Mouse (Mus musculus): ENCODE data around the gene Fkbp4.

Gene Fkbp4

DNA sequence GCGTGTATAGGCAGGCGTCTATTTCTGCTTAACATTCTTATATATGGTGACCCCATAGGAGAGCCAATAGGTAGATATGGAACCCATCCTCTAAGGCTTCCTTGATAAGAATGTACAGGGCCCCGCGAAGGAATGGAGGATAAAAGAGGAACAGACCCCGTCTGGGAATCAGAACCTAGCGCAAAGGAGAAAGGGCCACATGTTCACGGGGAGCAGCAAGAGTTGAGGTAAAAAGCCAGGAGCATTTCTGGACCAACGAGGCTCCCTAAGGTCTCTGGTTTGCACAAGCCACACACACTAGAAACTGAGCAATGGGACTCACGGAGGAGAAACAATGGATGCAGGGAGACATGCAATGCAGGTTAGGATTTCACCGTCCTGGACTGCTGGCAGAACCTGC, 1.2 kb downstream of the Fkbp4 start:
- in situ Hi-C loops (cut with MboI, MseI): no loop called here

GRCm38 (mm10) chr6:128436356-128437005, 2.0 kb downstream of the Fkbp4 start:
- in situ Hi-C loops (cut with MboI, MseI): no loop called here

GRCm38 (mm10) chr6:128435474-128435873, 3.0 kb downstream of the Fkbp4 start:
- in situ Hi-C loops (cut with MboI, MseI): no loop called here

DNA sequence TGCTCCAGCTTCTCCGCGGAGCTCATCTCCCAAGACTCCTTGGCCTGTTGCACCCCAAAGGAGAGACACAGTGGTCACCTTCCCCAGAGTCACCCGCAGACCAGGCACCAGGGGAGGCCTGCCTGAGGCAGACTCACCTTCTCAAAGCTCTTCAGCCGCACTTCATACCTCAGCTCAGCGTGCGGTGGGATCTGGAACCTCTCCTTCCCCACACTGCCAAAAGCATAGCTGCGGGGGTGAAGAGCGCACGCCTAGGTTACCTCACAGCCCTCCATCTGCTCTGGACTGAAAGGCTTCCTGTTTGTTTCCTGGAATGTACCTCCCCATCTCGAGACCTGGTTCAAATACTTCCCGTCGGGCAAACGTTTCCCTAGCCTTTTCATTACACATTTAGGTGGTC, 4.9 kb downstream of the Fkbp4 start:
- in situ Hi-C loops (cut with MboI, MseI): no loop called here

- in situ Hi-C loops (cut with MboI, MseI): no loop called here
Observed at GRCm38 (mm10) chr6:128432356-128432915, 6.0 kb downstream of the Fkbp4 start.

GRCm38 (mm10) chr6:128429826-128430225, 8.7 kb downstream of the Fkbp4 start:
- in situ Hi-C loops (cut with MboI, MseI): no loop called here

- in situ Hi-C loops (cut with MboI, MseI): no loop called here
Observed at GRCm38 (mm10) chr6:128429300-128429699, 9.2 kb downstream of the Fkbp4 start.

GRCm38 (mm10) chr6:128427571-128427970, 10.9 kb downstream of the Fkbp4 start:
- in situ Hi-C loops (cut with MboI, MseI): no loop called here

GRCm38 (mm10) chr6:128425046-128425445, 13.4 kb downstream of the Fkbp4 start:
- in situ Hi-C loops (cut with MboI, MseI): no loop called here

- in situ Hi-C loops (cut with MboI, MseI): no loop called here
Observed at GRCm38 (mm10) chr6:128424269-128425019, 14.0 kb downstream of the Fkbp4 start, which contains the start of gene Itfg2. Gene Itfg2 (minus strand): TSS chr6:128424931.

DNA sequence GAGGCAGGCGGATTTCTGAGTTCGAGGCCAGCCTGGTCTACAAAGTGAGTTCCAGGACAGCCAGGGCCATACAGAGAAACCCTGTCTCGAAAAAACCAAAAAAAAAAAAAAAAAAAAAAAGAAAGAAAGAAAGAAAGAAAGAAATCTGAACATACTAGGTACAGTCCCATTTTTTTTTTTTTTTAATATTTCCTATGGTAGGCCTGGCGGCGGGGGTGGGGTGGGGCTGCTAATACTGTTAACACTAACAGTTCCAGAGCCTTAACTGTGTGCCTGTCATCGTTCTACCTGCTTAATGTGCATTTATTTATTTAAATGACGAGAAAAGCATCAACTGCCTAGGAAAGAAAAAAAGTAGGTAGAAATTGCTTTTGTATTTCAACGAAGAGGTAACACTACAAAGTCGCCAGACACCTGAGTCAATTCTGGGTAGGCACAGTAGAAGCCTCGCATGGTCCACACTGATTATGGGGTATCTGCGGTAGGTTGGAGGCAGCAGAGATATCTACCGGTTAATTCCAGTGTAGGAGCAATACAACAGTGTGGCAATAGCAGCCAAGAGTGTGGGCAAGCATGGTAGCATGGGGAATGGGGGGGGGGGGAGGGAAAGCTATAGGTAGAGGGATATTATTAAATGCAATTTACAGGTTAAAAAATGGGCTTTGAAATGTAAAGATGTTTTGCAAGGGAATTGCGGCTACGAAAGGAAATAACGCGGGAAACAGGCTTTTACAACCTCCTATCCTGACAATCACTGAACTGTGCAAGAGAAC, 14.8 kb downstream of the Fkbp4 start:
- in situ Hi-C loops (cut with MboI, MseI): no loop called here

DNA sequence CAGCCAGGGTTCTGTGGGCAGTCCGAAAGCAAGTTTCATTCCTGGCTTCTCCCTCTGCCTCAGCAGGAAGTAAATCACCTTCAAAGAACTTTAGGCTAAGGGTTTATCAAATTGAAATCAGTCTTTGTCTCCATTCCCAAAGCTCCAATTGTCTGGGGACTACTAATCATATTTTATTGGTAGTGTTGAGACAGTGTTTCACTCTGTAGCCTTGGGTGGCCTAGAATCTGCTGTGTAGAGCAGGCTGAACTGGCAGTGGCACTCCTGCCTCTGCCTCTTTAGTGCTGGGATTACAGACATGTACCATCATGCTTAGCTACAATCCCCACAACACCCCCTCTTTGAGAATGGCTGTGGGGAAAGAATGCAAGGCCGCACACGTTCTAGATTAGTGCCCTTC, 17.0 kb downstream of the Fkbp4 start:
- in situ Hi-C loops (cut with MboI, MseI): no loop called here

DNA sequence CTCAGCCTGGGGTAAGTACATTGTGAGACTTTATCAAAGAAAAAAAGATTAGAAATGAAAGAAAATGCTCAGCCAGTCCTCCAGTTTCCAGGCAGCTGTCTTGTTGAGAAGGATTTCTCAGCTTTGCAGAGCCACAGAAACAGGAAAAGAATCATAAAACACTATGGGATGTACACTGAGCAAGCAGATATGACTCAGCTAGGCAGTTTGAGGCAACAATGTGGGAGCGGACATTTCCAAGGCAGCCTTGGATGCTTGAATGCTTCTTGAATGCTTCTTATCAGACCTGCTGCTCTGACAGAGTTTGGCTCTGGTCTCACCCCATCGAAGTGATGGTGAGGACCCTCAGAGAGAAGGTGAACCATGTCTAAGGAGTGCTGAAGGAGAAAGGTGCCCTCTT, 17.4 kb downstream of the Fkbp4 start:
- in situ Hi-C loops (cut with MboI, MseI): no loop called here

DNA sequence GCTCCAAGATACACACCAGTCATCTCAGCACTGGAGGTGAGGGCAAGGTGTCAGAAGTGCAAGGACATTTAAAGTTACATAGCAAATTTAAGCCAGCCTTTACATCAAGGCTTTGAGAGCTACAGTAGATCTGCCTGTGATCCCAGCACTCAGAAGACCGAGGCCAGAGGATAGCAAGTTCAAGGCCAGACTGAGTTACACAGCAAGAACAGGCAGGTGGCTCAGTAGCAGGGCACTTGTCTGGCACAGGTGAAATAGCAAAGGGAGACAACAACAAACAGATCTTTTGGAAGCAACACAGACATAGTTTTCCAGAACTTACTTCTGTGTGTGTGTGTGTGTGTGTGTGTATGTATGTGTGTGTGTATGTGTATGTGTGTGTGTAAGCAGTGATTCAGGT, 20.4 kb downstream of the Fkbp4 start:
- in situ Hi-C loops (cut with MboI, MseI): loop anchor here in 1 of 2 experiments (10.0 kb wide), 1 partner anchor 53 kb away; the partner anchor contains the start of genes Foxm1 and Rhno1

- in situ Hi-C loops (cut with MboI, MseI): loop anchor here in 1 of 2 experiments (10.0 kb wide), 1 partner anchor 51 kb away; the partner anchor contains the start of genes Foxm1 and Rhno1
Observed at GRCm38 (mm10) chr6:128416169-128416568, 22.3 kb downstream of the Fkbp4 start.

DNA sequence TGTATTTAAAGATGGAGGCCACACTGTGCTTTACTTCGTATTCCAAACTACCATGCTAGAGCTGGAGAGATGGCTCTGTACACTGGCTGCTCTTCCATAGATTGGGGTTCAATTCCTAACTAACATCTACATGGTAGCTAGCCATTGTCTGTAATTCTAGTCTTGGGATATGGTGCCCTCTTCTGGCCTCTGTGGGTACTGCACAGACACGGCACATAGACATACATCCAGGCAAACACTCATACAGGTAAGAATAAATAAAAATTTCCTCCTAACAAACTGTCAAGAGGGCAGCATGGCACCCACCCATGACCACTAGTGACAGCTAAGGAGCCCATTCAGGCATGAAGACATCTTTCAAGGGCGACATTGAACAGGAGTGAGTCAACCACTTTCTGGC, 27.4 kb downstream of the Fkbp4 start:
- in situ Hi-C loops (cut with MboI, MseI): loop anchor here (5.0 to 10.0 kb wide), 3 partner anchors 46 to 209 kb away; partner anchors contain the start of genes Foxm1 (in 1 of the 2) and Rhno1 (in 1 of the 2)

GRCm38 (mm10) chr6:128410305-128410704, 28.2 kb downstream of the Fkbp4 start:
- in situ Hi-C loops (cut with MboI, MseI): loop anchor here (5.0 to 10.0 kb wide), 3 partner anchors 46 to 208 kb away; partner anchors contain the start of genes Foxm1 (in 1 of the 2) and Rhno1 (in 1 of the 2)

- in situ Hi-C loops (cut with MboI, MseI): no loop called here
Observed at GRCm38 (mm10) chr6:128408544-128409125, 29.8 kb downstream of the Fkbp4 start.

DNA sequence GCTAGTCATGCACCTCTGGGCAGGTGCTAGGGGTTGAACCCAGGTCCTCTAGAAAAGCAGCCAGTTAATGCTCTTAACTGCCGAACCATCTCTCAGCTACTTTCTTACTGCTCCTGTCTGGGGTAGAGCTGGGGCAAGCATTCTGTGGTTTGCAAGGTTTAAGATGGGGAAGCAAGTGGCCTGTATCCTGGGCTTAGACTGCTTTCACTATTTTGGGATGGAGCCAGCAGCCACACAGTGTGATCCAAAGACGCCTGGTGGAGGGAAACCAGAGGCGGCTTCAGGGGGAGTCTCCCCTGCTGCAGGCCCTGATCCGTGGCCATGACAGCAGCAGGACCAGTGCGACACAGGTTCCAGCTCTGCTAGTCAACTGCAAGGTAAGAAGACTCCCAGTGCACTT, 33.8 kb downstream of the Fkbp4 start:
- in situ Hi-C loops (cut with MboI, MseI): no loop called here

GRCm38 (mm10) chr6:128399421-128400185, 38.9 kb downstream of the Fkbp4 start:
- in situ Hi-C loops (cut with MboI, MseI): loop anchor here in 1 of 2 experiments (25.0 kb wide), 1 partner anchor 1287 kb away; the partner anchor contains the start of gene Tigar
